In the genomic region with DNA sequence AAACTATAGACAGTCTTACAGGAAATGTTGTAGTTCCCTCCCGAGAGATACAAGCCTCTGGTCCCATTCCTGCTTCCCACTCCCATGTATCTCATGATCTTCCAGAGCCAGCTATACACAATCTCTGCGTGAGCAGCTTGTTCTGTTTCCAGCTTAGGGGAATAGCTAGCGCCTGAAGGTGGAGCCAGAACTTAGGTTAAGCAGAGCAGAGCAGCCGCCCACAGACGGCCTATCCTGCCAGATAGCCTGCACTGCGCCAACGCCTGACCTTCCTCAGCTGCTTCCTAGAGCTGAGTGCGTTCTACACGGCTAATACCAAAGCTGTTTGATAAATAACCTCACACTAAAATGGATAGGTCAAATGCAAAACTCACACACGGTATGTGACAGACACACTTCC, we compare ENCODE assay signal across 9 mouse cellular contexts. TPM values are rescaled to one million over a fixed set of nuclear protein-coding genes. Genes with fewer than 3 reads are reported as not detected.
DNase-seq lines count a peak whose midpoint lies in the region; ATAC-seq and TF ChIP-seq lines count a peak whose summit lies in the region.
"Had no signal": no experiment of that assay in that cellular context is flagged by ENCODE, and none has a peak within 500 bp of the region (broad histone marks: within the 10 kb centered on the region; RNA-seq: fewer than 3 reads in every experiment).

No protein-coding gene starts in this region.

- TF ChIP-seq POLR2A in cortical plate, adult 2 months (IDR thresholded peaks at IDR 0.05; ENCODE audit: extremely low read depth, insufficient read depth, low read length): no peak

- TF ChIP-seq CTCF in cortical plate, adult 2 months (IDR thresholded peaks at IDR 0.05; ENCODE audit: extremely low read depth, insufficient read depth, low read length): peak; percentile 39

- H3K27ac ChIP-seq in heart, embryonic 12.5 days (ENCODE audit: poor library complexity, severe bottlenecking): no peak overlapping the region
- no peak overlapping the region for H3K27ac ChIP-seq in cortical plate, adult 2 months (ENCODE audit: insufficient read depth, low read length)
- no peak overlapping the region for H3K27ac ChIP-seq in stomach, embryonic 14.5 days (ENCODE audit: low read length)
- H3K27ac ChIP-seq in forebrain, embryonic 11.5 days (ENCODE audit: low read depth, low read length): no peak overlapping the region

- H3K4me2 ChIP-seq in heart, embryonic 12.5 days: no peak overlapping the region
- H3K4me2 ChIP-seq in stomach, embryonic 14.5 days (replicated peaks; ENCODE audit: low read depth, low read length): no peak overlapping the region
- H3K4me2 ChIP-seq in forebrain, embryonic 11.5 days (ENCODE audit: low read depth, low read length, severe bottlenecking): no peak overlapping the region

- no peaks in the 10 kb centered on the region for H3K27me3 ChIP-seq in heart, embryonic 12.5 days (replicated peaks)
- no peaks in the 10 kb centered on the region for H3K27me3 ChIP-seq in stomach, embryonic 14.5 days (ENCODE audit: control insufficient read depth, insufficient read depth, low read length)
- no peaks in the 10 kb centered on the region for H3K27me3 ChIP-seq in forebrain, embryonic 11.5 days (ENCODE audit: control insufficient read depth, insufficient read depth, low read length)
- H3K27me3 ChIP-seq: megakaryocyte, embryonic 14.5 days had no signal

- no peak overlapping the region for H3K4me3 ChIP-seq in heart, embryonic 12.5 days
- no peak overlapping the region for H3K4me3 ChIP-seq in cortical plate, adult 2 months (ENCODE audit: insufficient read depth, low read length)
- H3K4me3 ChIP-seq in stomach, embryonic 14.5 days (ENCODE audit: low read depth, low read length): no peak overlapping the region
- no peak overlapping the region for H3K4me3 ChIP-seq in forebrain, embryonic 11.5 days (ENCODE audit: low read depth, low read length)
- H3K4me3 ChIP-seq: megakaryocyte, embryonic 14.5 days had no signal

- ATAC-seq in heart, embryonic 12.5 days (ENCODE audit: insufficient number of reproducible peaks, low FRiP score): no peak
- ATAC-seq in stomach, embryonic 14.5 days (ENCODE audit: insufficient number of reproducible peaks, insufficient read depth, low FRiP score, low read depth): peak; percentile 67; the same call in 1 of the 2 replicates
- ATAC-seq in forebrain, embryonic 11.5 days (replicated peaks; ENCODE audit: low FRiP score): no peak

- H3K9ac ChIP-seq in heart, embryonic 12.5 days: no peak overlapping the region
- no peak overlapping the region for H3K9ac ChIP-seq in stomach, embryonic 14.5 days (replicated peaks; ENCODE audit: low read depth, low read length)
- no peak overlapping the region for H3K9ac ChIP-seq in forebrain, embryonic 11.5 days (ENCODE audit: low read length)

- H3K9me3 ChIP-seq in heart, embryonic 12.5 days (replicated peaks): no peaks in the 10 kb centered on the region
- no peaks in the 10 kb centered on the region for H3K9me3 ChIP-seq in stomach, embryonic 14.5 days (ENCODE audit: control insufficient read depth, low read depth, low read length)
- H3K9me3 ChIP-seq in forebrain, embryonic 11.5 days (ENCODE audit: control insufficient read depth, low read length): no peaks in the 10 kb centered on the region
- H3K9me3 ChIP-seq: megakaryocyte, embryonic 14.5 days had no signal

- peaks cover 17% of the 10 kb centered on the region for H3K4me1 ChIP-seq in heart, embryonic 12.5 days (replicated peaks)
- peaks cover 2% of the 10 kb centered on the region; the same call in 1 of the 2 replicates for H3K4me1 ChIP-seq in cortical plate, adult 2 months (ENCODE audit: control insufficient read depth, insufficient read depth, low read length)
- H3K4me1 ChIP-seq in stomach, embryonic 14.5 days (ENCODE audit: control insufficient read depth, insufficient read depth, low read length): peaks cover 5% of the 10 kb centered on the region; the same call in 1 of the 2 replicates
- H3K4me1 ChIP-seq in forebrain, embryonic 11.5 days (replicated peaks; ENCODE audit: control insufficient read depth, insufficient read depth, low read length): no peaks in the 10 kb centered on the region

- H3K36me3 ChIP-seq in heart, embryonic 12.5 days: peaks cover 10% of the 10 kb centered on the region; the same call in 1 of the 2 replicates
- H3K36me3 ChIP-seq in stomach, embryonic 14.5 days (ENCODE audit: control insufficient read depth, insufficient read depth, low read length): no peaks in the 10 kb centered on the region
- no peaks in the 10 kb centered on the region for H3K36me3 ChIP-seq in forebrain, embryonic 11.5 days (ENCODE audit: control insufficient read depth, insufficient read depth, low read length)

- DNase-seq in heart, adult 11 months: peak; percentile 96
- DNase-seq in 416B (ENCODE audit: low read depth): peak; percentile 45
- DNase-seq in heart, postnatal 4 days: peak; percentile 68
- no peak for DNase-seq in B cell, adult 2 months
- DNase-seq in forebrain, embryonic 11.5 days (ENCODE audit: low spot score): no peak

- WGBS in heart, embryonic 12.5 days: 53% methylated on average over 10 of the region's 10 CpGs
- WGBS in stomach, embryonic 14.5 days: 46% methylated on average over 10 of the region's 10 CpGs
- WGBS in forebrain, embryonic 11.5 days: 84% methylated on average over 10 of the region's 10 CpGs

RNA-seq across cellular contexts. Expression of a gene that starts 23.1 kb away (rescaled TPM):
- 5.9 and 7.7 TPM in 2 replicates for polyA plus RNA-seq in heart, embryonic 12.5 days (2016; fragmentation: Nextera tagmentation; extraction: Ambion mirVana)
- 7.5 and 7.6 TPM in 2 replicates for polyA plus RNA-seq in cortical plate, adult 2 months (2012; rRNA removed)
- total RNA-seq in heart, postnatal 4 days (2021): 1 to 10 TPM; 4.4 to 4.6 TPM
- 9.0 and 9.2 TPM in 2 replicates for polyA plus RNA-seq in stomach, embryonic 14.5 days (2014; fragmentation: Nextera tagmentation; extraction: Ambion mirVana)
- 7.4 and 7.6 TPM in 2 replicates for polyA plus RNA-seq in forebrain, embryonic 11.5 days (2014; fragmentation: Nextera tagmentation; extraction: Ambion mirVana)

RNA-seq across cellular contexts. Expression of a gene that starts 51.4 kb away (rescaled TPM):
- polyA plus RNA-seq in heart, embryonic 12.5 days (2016; fragmentation: Nextera tagmentation; extraction: Ambion mirVana): 8.4 and 8.9 TPM in 2 replicates
- polyA plus RNA-seq in cortical plate, adult 2 months (2012; rRNA removed): 11.8 and 13.2 TPM in 2 replicates
- 10 to 100 TPM; 15.4 to 17.3 TPM for total RNA-seq in heart, postnatal 4 days (2021)
- 24.2 and 27.7 TPM in 2 replicates for polyA plus RNA-seq in stomach, embryonic 14.5 days (2014; fragmentation: Nextera tagmentation; extraction: Ambion mirVana)
- 4.8 and 6.4 TPM in 2 replicates for polyA plus RNA-seq in forebrain, embryonic 11.5 days (2014; fragmentation: Nextera tagmentation; extraction: Ambion mirVana)

Comparison
In these comparisons a context has a peak if more than half of its experiments do, and no peak if none do; other contexts are left out.
1. DNase-seq: peak in heart, adult 11 months (single experiment), 416B (single experiment) and heart, postnatal 4 days (single experiment); none in B cell, adult 2 months (0 of 2) and forebrain, embryonic 11.5 days (single experiment).